Mouse (Mus musculus): Measurements from ENCODE around the gene Celf2. TPM values are rescaled to one million over a fixed set of nuclear protein-coding genes. Genes with fewer than 3 reads are reported as not detected.

Celf2 gene
- total RNA-seq, 2 experiments from 2014 or later, result 92.8 to 223 TPM

DNA sequence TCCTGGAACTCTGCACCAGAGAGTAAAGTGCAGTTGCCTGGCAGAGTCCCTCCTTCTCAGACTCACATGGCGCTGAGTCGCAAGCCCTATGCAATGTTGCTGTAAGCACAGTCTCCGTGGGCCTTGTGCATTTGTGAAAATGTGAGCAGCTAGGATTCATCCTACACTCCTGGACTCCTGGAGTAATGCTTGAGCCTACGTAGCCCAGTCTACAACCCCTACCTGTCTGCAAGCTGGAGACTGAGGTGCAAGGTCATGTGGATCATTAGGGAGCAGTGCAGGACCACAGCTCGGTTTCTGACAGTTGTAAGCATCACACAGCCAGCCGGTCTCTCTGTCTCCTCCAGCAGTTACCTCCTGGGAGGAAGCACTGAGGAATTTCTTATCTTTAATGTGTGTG is 1019.3 kb downstream of the Celf2 start:
- no peak for ATAC-seq (replicated peaks; ENCODE audit: poor library complexity, severe bottlenecking)

Measured in granulocyte monocyte progenitor cell, adult 5-6 weeks (primary cell).